Mouse (Mus musculus) myocyte (in vitro differentiated cells): Measurements from ENCODE around the gene Ttbk1.

ENCODE experiments used
- CEBPB ChIP-seq: IDR thresholded peaks from 2 replicates; pipeline ENCODE4 v1.6.1; 2011; ENCODE audit warnings: mild to moderate bottlenecking, moderate library complexity; ENCODE audit not compliant: poor library complexity, insufficient read depth, severe bottlenecking
- POLR2A ChIP-seq: IDR thresholded peaks from one replicate; pipeline ENCODE4 v1.6.1; 2011; ENCODE audit warnings: low read depth, mild to moderate bottlenecking, control low read depth, moderate library complexity; ENCODE audit not compliant: insufficient read length

DNA sequence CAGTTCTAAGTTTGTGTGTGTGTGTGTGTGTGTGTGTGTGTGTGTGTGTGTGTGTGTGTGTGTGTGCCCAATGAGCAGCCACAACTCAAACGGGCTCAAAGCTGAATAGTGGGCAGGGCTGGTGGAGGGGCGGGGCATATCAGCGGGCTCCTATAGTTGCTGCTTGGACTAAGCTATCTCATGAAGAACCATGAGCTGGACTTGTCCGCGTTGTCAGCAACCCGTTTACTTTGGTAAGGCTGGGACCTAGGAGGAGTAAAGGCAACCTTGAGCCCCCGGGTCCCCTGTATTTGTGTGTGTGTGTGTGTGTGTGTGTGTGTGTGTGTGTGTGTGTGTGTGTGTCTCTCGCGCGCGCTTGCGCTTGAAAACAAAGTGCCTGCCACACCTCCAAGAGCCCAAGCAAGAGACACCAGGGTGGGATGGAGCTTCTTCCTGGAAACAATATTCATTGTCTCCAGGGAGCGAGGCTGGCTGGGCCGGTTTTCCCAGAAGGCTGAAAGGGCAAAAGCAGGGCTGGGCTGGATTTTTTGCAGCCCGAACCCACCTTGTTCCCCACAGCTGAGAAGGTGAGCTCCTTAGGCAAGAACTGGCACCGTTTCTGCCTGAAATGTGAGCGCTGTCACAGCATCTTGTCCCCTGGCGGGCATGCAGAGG, 58.6 kb downstream of the Ttbk1 start, which contains the start of gene Crip3:
- TF ChIP-seq CEBPB (no peak), POLR2A (no peak)
